Mouse (Mus musculus) kidney, adult 11 months (tissue): ENCODE results near the gene Tmem185a.
A peak's percentile ranks its signal among the peaks of the same experiment; 100 is the strongest.
"Not testable (repeated sequence)": the region's sequence is repeated elsewhere in the genome, so short reads cannot be mapped to it uniquely, and the experiment has no call there.

Experiments
- DNase-seq: peaks from one replicate; pipeline ENCODE4 v3.0.0; 2022

Gene Tmem185a

GRCm38 (mm10) chrX:70476792-70477776 lies at the start of gene Tmem185a:
Tmem185a (minus strand) TSS chrX:70477180.
- peak; percentile 73 for DNase-seq

DNA sequence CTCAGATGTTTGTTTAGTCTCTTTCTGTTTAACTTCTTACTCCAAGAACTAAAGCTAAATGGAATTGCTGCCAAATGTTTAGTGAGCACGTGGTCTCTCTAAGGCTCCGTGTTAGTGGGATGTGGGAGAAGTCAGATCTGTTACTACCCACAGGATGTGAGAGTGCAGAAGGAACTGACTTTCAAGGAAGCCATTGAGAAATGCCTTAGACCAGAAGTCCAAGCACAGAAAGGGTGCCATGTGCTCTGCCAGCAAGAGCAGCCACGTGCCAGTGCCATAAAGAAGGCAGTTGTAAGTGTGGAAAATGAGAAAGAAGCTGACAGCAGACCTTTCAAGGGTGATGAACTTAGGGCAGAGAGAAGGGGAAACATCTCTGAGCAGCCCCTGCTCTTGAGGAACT lies 37.4 kb upstream of the Tmem185a start:
- not testable (repeated sequence) for DNase-seq

DNA sequence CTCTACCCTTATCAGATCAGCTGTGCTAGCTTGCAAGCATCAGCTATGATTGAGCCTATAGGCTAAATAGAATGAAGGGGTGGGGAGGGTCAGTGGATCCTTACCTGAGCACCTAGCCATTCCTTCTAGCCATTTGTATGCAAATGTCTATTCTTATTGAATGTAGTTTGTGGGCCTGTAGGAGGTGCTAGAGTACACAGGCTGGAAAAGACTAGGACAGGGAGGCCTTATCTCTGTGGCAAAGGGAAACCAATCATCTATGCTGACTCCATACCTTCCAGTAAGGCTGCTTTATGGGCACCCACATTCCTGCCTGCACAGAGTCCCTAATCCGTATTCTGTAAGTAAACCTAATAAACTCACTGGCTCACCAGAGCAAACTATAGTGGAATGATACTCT lies 10.3 kb upstream of the Tmem185a start:
- DNase-seq = not testable (repeated sequence)

DNA sequence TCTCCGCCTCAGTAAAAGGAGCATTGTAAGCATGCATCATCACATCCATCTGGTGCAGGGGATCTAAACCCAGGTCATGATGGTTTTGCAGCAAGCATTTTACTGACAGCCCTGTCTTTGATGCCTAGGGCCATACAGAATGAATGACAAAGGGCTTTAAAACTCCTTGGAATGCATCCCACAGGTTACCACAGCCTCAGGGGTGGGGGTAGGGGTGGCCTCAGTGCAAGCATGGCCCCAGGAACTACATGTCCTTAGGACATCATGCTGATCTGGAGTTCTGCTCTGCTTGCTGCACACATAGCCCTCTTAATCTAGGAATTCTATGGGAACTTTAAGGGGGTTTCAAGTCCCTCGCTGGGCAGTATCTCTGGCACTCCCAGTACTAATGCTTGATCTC lies 5.2 kb upstream of the Tmem185a start:
- DNase-seq = no peak

GRCm38 (mm10) chrX:70478701-70479100 lies 1.7 kb upstream of the Tmem185a start:
- DNase-seq = no peak

GRCm38 (mm10) chrX:70475215-70475765 lies 1.7 kb downstream of the Tmem185a start:
- no peak for DNase-seq

DNA sequence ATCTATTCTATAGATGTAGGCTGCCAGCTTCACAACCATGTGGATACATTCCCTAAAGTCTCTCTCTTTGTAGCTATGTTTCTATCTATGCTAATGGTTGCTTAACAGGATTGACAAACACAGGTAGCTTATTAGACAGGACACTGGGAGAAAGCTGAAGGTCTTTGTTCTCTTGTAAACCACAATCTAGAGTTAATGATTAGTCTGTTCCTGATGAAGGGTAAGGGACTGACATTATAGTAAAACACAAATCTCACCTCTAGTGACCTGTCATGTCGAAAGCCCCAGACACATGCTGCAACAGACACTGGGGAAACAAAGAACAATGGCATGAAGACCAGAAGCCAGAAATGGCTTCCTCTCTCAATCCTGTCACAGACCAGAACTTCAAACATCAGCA lies 10.1 kb downstream of the Tmem185a start:
- no peak for DNase-seq

- DNase-seq = no peak
These were observed 11.5 kb downstream of the Tmem185a start for GRCm38 (mm10) chrX:70465489-70465888.

- no peak for DNase-seq
These were observed 13.4 kb downstream of the Tmem185a start for GRCm38 (mm10) chrX:70463621-70464020.

- not testable (repeated sequence) for DNase-seq
These were observed 24.6 kb downstream of the Tmem185a start for GRCm38 (mm10) chrX:70452359-70452758.

DNA sequence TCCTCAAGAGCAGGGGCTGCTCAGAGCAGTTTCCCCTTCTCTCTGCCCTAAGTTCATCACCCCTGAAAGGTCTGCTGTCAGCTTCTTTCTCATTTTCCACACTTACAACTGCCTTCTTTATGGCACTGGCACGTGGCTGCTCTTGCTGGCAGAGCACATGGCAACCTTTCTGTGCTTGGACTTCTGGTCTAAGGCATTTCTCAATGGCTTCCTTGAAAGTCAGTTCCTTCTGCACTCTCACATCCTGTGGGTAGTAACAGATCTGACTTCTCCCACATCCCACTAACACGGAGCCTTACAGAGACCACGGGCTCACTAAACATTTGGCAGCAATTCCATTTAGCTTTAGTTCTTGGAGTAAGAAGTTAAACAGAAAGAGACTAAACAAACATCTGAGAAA lies 51.5 kb downstream of the Tmem185a start:
- not testable (repeated sequence) for DNase-seq
